Mouse (Mus musculus) lung, postnatal 0 days (tissue): ENCODE results near the gene Slc44a3. TPM values are rescaled to one million over a fixed set of nuclear protein-coding genes. Genes with fewer than 3 reads are reported as not detected.

Experiments
- ATAC-seq: fragments of 200-750 bp; cut with Nextera tagmentation; 2 replicates; pipeline ENCODE4 v1.8.0; 2017; ENCODE audit warnings: moderate library complexity
- DNase-seq: peaks from one replicate; pipeline ENCODE4 v3.0.0-alpha.2; 2016; ENCODE audit warnings: low spot score
- H3K27ac ChIP-seq: fragments of 300-500 bp; sonication (generic); 2 replicates; pipeline ENCODE4 v1.5.1; 2014; ENCODE audit warnings: antibody characterized with exemption, mild to moderate bottlenecking, low read length, mixed read lengths
- H3K27me3 ChIP-seq: fragments of 300-500 bp; sonication (generic); replicated peaks from 2 replicates; pipeline ENCODE4 v1.6.1; 2014; ENCODE audit warnings: low read length, mixed read lengths; ENCODE audit not compliant: insufficient read depth
- H3K36me3 ChIP-seq: fragments of 300-500 bp; sonication (generic); 2 replicates; pipeline ENCODE4 v1.6.1; 2014; ENCODE audit warnings: low read length, mixed read lengths; ENCODE audit not compliant: insufficient read depth
- H3K4me1 ChIP-seq: fragments of 300-500 bp; sonication (generic); 2 replicates; pipeline ENCODE4 v1.6.1; 2014; ENCODE audit warnings: antibody characterized with exemption, low read depth, low read length, mixed read lengths; ENCODE audit not compliant: insufficient read depth
- H3K4me2 ChIP-seq: fragments of 300-500 bp; sonication (generic); replicated peaks from 2 replicates; pipeline ENCODE4 v1.6.1; 2014; ENCODE audit warnings: low read depth, mild to moderate bottlenecking, low read length, moderate library complexity, mixed read lengths
- H3K4me3 ChIP-seq: fragments of 300-500 bp; sonication (generic); 2 replicates; pipeline ENCODE4 v1.5.1; 2014; ENCODE audit warnings: low read depth, low read length
- H3K9ac ChIP-seq: fragments of 300-500 bp; sonication (generic); replicated peaks from 2 replicates; pipeline ENCODE4 v1.6.1; 2014; ENCODE audit warnings: low read depth, mild to moderate bottlenecking
- H3K9me3 ChIP-seq: fragments of 300-500 bp; sonication (generic); 2 replicates; pipeline ENCODE4 v1.6.1; 2016; ENCODE audit warnings: low read length, mixed read lengths
- CTCF ChIP-seq: IDR thresholded peaks from 2 replicates; pipeline ENCODE4 v1.5.1; 2016; ENCODE audit warnings: antibody characterized with exemption, mild to moderate bottlenecking
- EP300 ChIP-seq: IDR thresholded peaks from 2 replicates; pipeline ENCODE4 v1.6.1; 2016; ENCODE audit warnings: antibody characterized with exemption, mild to moderate bottlenecking, control low read depth
- WGBS: fragments of 180-500 bp; shearing (Covaris S2); extraction: QIAGEN DNeasy Blood & Tissue Kit; methylation state at CpG from one replicate; pipeline ENCODE4 v1.1.7; 2014; 5-methylcytosine and 5-hydroxymethylcytosine counted together
- polyA plus RNA-seq: library from polyadenylated mRNA; unstranded; fragments of >200 nt; fragmentation: Nextera tagmentation; extraction: Ambion mirVana; gene quantifications from 2 replicates; pipeline ENCODE4 v1.2.1, GENCODE M21; 2015

Gene Slc44a3
- polyA plus RNA-seq, 1 experiment from 2014 or later: 45.4 TPM

GRCm38 (mm10) chr3:121567904-121568303 lies 35.7 kb upstream of the Slc44a3 start:
- TF ChIP-seq EP300: no peak
- TF ChIP-seq CTCF: no peak

GRCm38 (mm10) chr3:121567337-121567900 lies 35.2 kb upstream of the Slc44a3 start:
- Histone ChIP-seq H3K4me2 (no peak overlapping the region), H3K9ac (no peak overlapping the region), H3K4me1 (no peaks in the 10 kb centered on the region; the same call in 1 of the 2 replicates), H3K36me3 (no peaks in the 10 kb centered on the region), H3K27ac (0 out of 2 replicates have a peak overlapping the region, but pooled peaks have one; percentile 4), H3K9me3 (no peaks in the 10 kb centered on the region), H3K27me3 (no peaks in the 10 kb centered on the region), H3K4me3 (no peak overlapping the region)
- DNase-seq (peak; percentile 55), ATAC-seq (peak; percentile 68)
- no peak for TF ChIP-seq CTCF
- TF ChIP-seq EP300: no peak; the same call in 1 of the 2 replicates
- 32% methylated on average over 2 of the region's 2 CpGs for WGBS

More at GRCm38 (mm10) chr3:121567904-121568303, 35.7 kb upstream of the Slc44a3 start:
- Histone ChIP-seq H3K4me1 (no peaks in the 10 kb centered on the region), H3K27ac (0 out of 2 replicates have a peak overlapping the region, but pooled peaks have one; percentile 4), H3K27me3 (no peaks in the 10 kb centered on the region), H3K36me3 (no peaks in the 10 kb centered on the region), H3K9ac (no peak overlapping the region), H3K4me3 (no peak overlapping the region), H3K9me3 (no peaks in the 10 kb centered on the region), H3K4me2 (no peak overlapping the region)
- 75% methylated on average over 9 of the region's 9 CpGs for WGBS
- DNase-seq (peak; percentile 41), ATAC-seq (peak; percentile 54)

GRCm38 (mm10) chr3:121566901-121567300 lies 34.7 kb upstream of the Slc44a3 start:
- DNase-seq: peak; percentile 69
- TF ChIP-seq CTCF: no peak
- TF ChIP-seq EP300: no peak
- Histone ChIP-seq H3K9ac (no peak overlapping the region), H3K9me3 (no peaks in the 10 kb centered on the region), H3K4me3 (no peak overlapping the region), H3K27ac (0 out of 2 replicates have a peak overlapping the region, but pooled peaks have one; percentile 4), H3K4me2 (no peak overlapping the region), H3K36me3 (no peaks in the 10 kb centered on the region), H3K4me1 (no peaks in the 10 kb centered on the region; the same call in 1 of the 2 replicates), H3K27me3 (no peaks in the 10 kb centered on the region)
- ATAC-seq: no peak
- whole genome bisulfite sequencing: 51% methylated on average over 4 of the region's 4 CpGs

DNA sequence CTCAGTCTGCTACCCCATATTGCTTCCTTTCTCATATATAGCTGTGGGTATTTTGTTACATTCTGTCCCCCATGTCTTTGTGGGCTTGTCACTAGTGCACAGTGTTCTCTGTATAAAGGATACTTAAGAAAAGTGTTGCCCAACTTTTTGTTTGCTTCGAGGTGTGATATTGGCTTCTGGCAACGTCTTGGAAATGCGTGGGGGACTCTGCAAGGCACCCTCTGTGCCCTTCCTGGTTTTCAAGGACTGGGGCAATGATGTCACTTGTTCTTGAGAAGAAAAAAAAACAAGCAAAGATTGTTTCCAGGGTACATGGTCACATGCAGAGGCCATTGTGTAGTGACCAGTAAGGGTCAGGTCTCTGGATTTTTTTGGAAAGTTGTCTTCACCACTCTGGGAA lies 29.6 kb upstream of the Slc44a3 start:
- ATAC-seq (peak; percentile 74), DNase-seq (peak; percentile 95)
- peak; percentile 100 for TF ChIP-seq EP300
- no peak for TF ChIP-seq CTCF
- Histone ChIP-seq H3K9ac (no peak overlapping the region), H3K4me1 (no peaks in the 10 kb centered on the region; the same call in 1 of the 2 replicates), H3K27ac (peak overlapping the region; percentile 95), H3K27me3 (no peaks in the 10 kb centered on the region), H3K36me3 (no peaks in the 10 kb centered on the region), H3K9me3 (no peaks in the 10 kb centered on the region), H3K4me2 (no peak overlapping the region), H3K4me3 (no peak overlapping the region)
- 27% methylated on average over 3 of the region's 3 CpGs for WGBS

DNA sequence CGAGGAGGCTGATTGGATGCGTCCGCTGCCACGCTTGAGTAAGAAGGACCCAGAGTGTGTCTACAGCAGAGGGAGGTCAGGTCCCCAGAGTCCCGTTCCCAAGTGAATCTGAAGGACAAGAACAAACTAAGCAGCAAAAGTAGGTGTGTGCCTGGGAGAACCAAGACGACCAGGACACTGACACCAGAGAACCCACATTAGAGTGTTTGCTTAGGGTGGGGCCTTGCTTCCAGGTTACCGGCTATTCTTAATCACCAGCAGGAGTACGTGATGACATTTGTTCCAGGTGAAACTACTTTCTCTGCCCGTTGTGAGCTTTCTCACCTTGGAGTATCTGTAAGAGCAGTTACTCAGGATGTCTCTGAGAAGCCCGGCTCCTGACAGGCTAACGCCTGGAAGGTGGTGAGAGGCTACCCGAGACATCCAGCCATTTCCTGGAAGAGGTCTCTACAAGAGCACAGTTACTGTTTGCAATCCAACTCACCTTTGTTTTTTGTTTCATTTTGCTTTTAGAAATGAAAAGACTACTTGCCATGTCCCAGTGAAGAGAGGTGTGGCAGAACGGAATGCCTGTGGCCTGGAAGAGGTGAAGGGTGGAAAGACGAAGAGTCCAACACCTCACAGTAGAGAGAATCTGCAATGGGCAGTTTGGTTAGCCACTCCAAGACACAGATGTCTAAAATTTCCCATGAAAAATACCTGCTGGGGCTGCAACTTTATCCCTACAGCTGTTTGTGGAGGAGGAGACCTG lies 28.1 kb upstream of the Slc44a3 start:
- 64% methylated on average over 14 of the region's 14 CpGs for WGBS
- H3K27ac ChIP-seq: peak overlapping the region; percentile 95
- no peaks in the 10 kb centered on the region for H3K27me3 ChIP-seq
- H3K9ac ChIP-seq: no peak overlapping the region
- no peaks in the 10 kb centered on the region; the same call in 1 of the 2 replicates for H3K4me1 ChIP-seq
- ATAC-seq: peak; percentile 57
- no peaks in the 10 kb centered on the region for H3K9me3 ChIP-seq
- no peak overlapping the region for H3K4me2 ChIP-seq
- no peaks in the 10 kb centered on the region for H3K36me3 ChIP-seq
- peak; percentile 89 for DNase-seq
- TF ChIP-seq CTCF (peak; percentile 19; the same call in 1 of the 2 replicates), EP300 (peak; percentile 96)
- no peak overlapping the region for H3K4me3 ChIP-seq

DNA sequence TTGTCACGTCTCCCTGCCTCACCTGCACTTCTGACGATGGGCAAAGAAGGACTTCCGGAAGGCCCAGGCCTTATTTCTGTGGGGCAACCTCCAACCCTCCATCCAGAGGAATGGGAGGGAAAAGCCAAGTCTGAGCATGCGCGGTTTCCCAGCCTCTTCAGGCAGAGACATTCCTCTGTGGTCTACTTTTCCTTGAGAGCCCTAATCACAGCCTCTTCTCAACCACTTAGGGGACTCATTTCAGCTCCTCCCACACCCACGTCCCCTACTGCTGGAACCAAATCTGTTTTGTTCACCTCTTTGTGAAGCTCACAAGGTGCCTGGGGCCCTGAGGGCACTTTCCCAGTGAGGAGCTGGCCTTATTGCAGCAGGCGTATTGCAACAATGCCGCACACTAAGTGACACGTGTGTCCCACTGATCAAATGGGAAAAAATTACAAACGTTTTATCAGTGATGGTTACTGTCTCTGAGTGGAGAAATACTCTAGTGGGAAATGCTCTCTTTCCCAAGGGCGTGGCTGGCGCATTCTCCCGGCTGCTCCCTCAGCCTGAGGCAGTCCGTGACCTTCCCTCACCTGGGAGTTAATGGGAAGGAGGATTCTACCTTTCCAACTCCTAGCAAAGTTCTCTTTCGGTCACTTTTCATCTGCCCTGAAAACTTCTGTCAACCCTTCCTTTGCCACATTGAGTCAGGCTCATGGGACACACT lies 27.4 kb upstream of the Slc44a3 start:
- H3K27me3 ChIP-seq: no peaks in the 10 kb centered on the region
- peak; percentile 95 for DNase-seq
- H3K4me2 ChIP-seq: no peak overlapping the region
- 59% methylated on average over 15 of the region's 15 CpGs for WGBS
- H3K4me3 ChIP-seq: no peak overlapping the region
- peak; percentile 81 for ATAC-seq
- no peak for TF ChIP-seq CTCF
- TF ChIP-seq EP300: peak; percentile 98
- no peaks in the 10 kb centered on the region for H3K36me3 ChIP-seq
- no peak overlapping the region for H3K9ac ChIP-seq
- no peaks in the 10 kb centered on the region; the same call in 1 of the 2 replicates for H3K4me1 ChIP-seq
- peak overlapping the region; percentile 95 for H3K27ac ChIP-seq
- no peaks in the 10 kb centered on the region for H3K9me3 ChIP-seq
